Mouse (Mus musculus): ENCODE measurements around the gene Add3. TPM values are rescaled to one million over a fixed set of nuclear protein-coding genes. Genes with fewer than 3 reads are reported as not detected.

Gene Add3
- polyA plus RNA-seq, 1 experiment from 2014 or later: 100 TPM

- WGBS: 83% methylated on average over 23 of the region's 23 CpGs
- no peaks in the 10 kb centered on the region for H3K27me3 ChIP-seq (replicated peaks; ENCODE audit: insufficient read depth, low read length)
- H3K9ac ChIP-seq (replicated peaks; ENCODE audit: low read depth): no peak overlapping the region
- DNase-seq (ENCODE audit: low spot score): no peak
- no peak for TF ChIP-seq EP300 (IDR thresholded peaks at IDR 0.05)
- H3K4me2 ChIP-seq (replicated peaks; ENCODE audit: low read depth, low read length): no peak overlapping the region
- H3K9me3 ChIP-seq (ENCODE audit: low read length): no peaks in the 10 kb centered on the region
- H3K27ac ChIP-seq (ENCODE audit: low read length): no peak overlapping the region; the same call in 1 of the 2 replicates
- H3K36me3 ChIP-seq (ENCODE audit: insufficient read depth, low read length): no peaks in the 10 kb centered on the region
- 0 out of 2 replicates have a peak, but pooled peaks have one; percentile 24 for ATAC-seq
- no peaks in the 10 kb centered on the region for H3K4me1 ChIP-seq (ENCODE audit: insufficient read depth, low read depth, low read length)
- no peak overlapping the region for H3K4me3 ChIP-seq (ENCODE audit: low read depth, low read length)
Observed at GRCm38 (mm10) chr19:53273781-53274428, 133.7 kb downstream of the Add3 start.

- DNase-seq (ENCODE audit: low spot score) (no peak), ATAC-seq (no peak)
- Histone ChIP-seq H3K4me3 (ENCODE audit: low read depth, low read length) (no peak overlapping the region), H3K27me3 (replicated peaks; ENCODE audit: insufficient read depth, low read length) (no peaks in the 10 kb centered on the region), H3K9me3 (ENCODE audit: low read length) (no peaks in the 10 kb centered on the region), H3K4me1 (ENCODE audit: insufficient read depth, low read depth, low read length) (no peaks in the 10 kb centered on the region), H3K27ac (ENCODE audit: low read length) (no peak overlapping the region), H3K36me3 (ENCODE audit: insufficient read depth, low read length) (no peaks in the 10 kb centered on the region), H3K4me2 (replicated peaks; ENCODE audit: low read depth, low read length) (no peak overlapping the region), H3K9ac (replicated peaks; ENCODE audit: low read depth) (no peak overlapping the region)
- TF ChIP-seq EP300 (IDR thresholded peaks at IDR 0.05) (no peak), CTCF (IDR thresholded peaks at IDR 0.05) (no peak)
- WGBS: 34% methylated on average over 3 of the region's 3 CpGs
Observed at GRCm38 (mm10) chr19:53275204-53275603, 135.0 kb downstream of the Add3 start.

GRCm38 (mm10) chr19:53276902-53277707 is 136.9 kb downstream of the Add3 start:
- 38% methylated on average over 19 of the region's 19 CpGs for WGBS

GRCm38 (mm10) chr19:53278491-53279415 is 138.5 kb downstream of the Add3 start:
- H3K4me1 ChIP-seq (ENCODE audit: insufficient read depth, low read depth, low read length): no peaks in the 10 kb centered on the region
- H3K9me3 ChIP-seq (ENCODE audit: low read length): no peaks in the 10 kb centered on the region
- H3K9ac ChIP-seq (replicated peaks; ENCODE audit: low read depth): no peak overlapping the region
- no peak overlapping the region for H3K4me3 ChIP-seq (ENCODE audit: low read depth, low read length)
- no peak overlapping the region for H3K4me2 ChIP-seq (replicated peaks; ENCODE audit: low read depth, low read length)
- no peak for DNase-seq (ENCODE audit: low spot score)
- H3K27me3 ChIP-seq (replicated peaks; ENCODE audit: insufficient read depth, low read length): no peaks in the 10 kb centered on the region
- 61% methylated on average over 19 of the region's 19 CpGs for WGBS
- ATAC-seq: no peak
- no peaks in the 10 kb centered on the region for H3K36me3 ChIP-seq (ENCODE audit: insufficient read depth, low read length)
- no peak for TF ChIP-seq EP300 (IDR thresholded peaks at IDR 0.05)
- TF ChIP-seq CTCF (IDR thresholded peaks at IDR 0.05): no peak
- no peak overlapping the region for H3K27ac ChIP-seq (ENCODE audit: low read length)

More at GRCm38 (mm10) chr19:53276902-53277707, 136.9 kb downstream of the Add3 start:
- Histone ChIP-seq H3K4me2 (replicated peaks; ENCODE audit: low read depth, low read length) (peak overlapping the region; percentile 42), H3K27me3 (replicated peaks; ENCODE audit: insufficient read depth, low read length) (no peaks in the 10 kb centered on the region), H3K4me3 (ENCODE audit: low read depth, low read length) (no peak overlapping the region; the same call in 1 of the 2 replicates), H3K9ac (replicated peaks; ENCODE audit: low read depth) (no peak overlapping the region), H3K36me3 (ENCODE audit: insufficient read depth, low read length) (no peaks in the 10 kb centered on the region), H3K4me1 (ENCODE audit: insufficient read depth, low read depth, low read length) (no peaks in the 10 kb centered on the region), H3K9me3 (ENCODE audit: low read length) (no peaks in the 10 kb centered on the region), H3K27ac (ENCODE audit: low read length) (no peak overlapping the region)
- no peak for DNase-seq (ENCODE audit: low spot score)
- TF ChIP-seq EP300 (IDR thresholded peaks at IDR 0.05) (no peak), CTCF (IDR thresholded peaks at IDR 0.05) (no peak)
- ATAC-seq: peak; percentile 20

- WGBS: 80% methylated on average over 8 of the region's 8 CpGs
- TF ChIP-seq EP300 (IDR thresholded peaks at IDR 0.05): no peak
- TF ChIP-seq CTCF (IDR thresholded peaks at IDR 0.05): no peak
- H3K9me3 ChIP-seq (ENCODE audit: low read length): no peaks in the 10 kb centered on the region
- H3K4me3 ChIP-seq (ENCODE audit: low read depth, low read length): no peak overlapping the region
- H3K27ac ChIP-seq (ENCODE audit: low read length): no peak overlapping the region
- H3K27me3 ChIP-seq (replicated peaks; ENCODE audit: insufficient read depth, low read length): no peaks in the 10 kb centered on the region
- H3K36me3 ChIP-seq (ENCODE audit: insufficient read depth, low read length): no peaks in the 10 kb centered on the region
- no peak for DNase-seq (ENCODE audit: low spot score)
- no peak overlapping the region for H3K4me2 ChIP-seq (replicated peaks; ENCODE audit: low read depth, low read length)
- no peak overlapping the region for H3K9ac ChIP-seq (replicated peaks; ENCODE audit: low read depth)
- no peak for ATAC-seq
- H3K4me1 ChIP-seq (ENCODE audit: insufficient read depth, low read depth, low read length): no peaks in the 10 kb centered on the region; the same call in 1 of the 2 replicates
Observed at GRCm38 (mm10) chr19:53280254-53280653, 140.0 kb downstream of the Add3 start.

GRCm38 (mm10) chr19:53282571-53282970 is 142.3 kb downstream of the Add3 start:
- DNase-seq (ENCODE audit: low spot score): no peak
- H3K4me1 ChIP-seq (ENCODE audit: insufficient read depth, low read depth, low read length): no peaks in the 10 kb centered on the region; the same call in 1 of the 2 replicates
- TF ChIP-seq EP300 (IDR thresholded peaks at IDR 0.05): no peak
- TF ChIP-seq CTCF (IDR thresholded peaks at IDR 0.05): no peak
- no peaks in the 10 kb centered on the region for H3K9me3 ChIP-seq (ENCODE audit: low read length)
- no peaks in the 10 kb centered on the region for H3K27me3 ChIP-seq (replicated peaks; ENCODE audit: insufficient read depth, low read length)
- no peak overlapping the region for H3K4me2 ChIP-seq (replicated peaks; ENCODE audit: low read depth, low read length)
- WGBS: 59% methylated on average over 10 of the region's 10 CpGs
- no peak overlapping the region for H3K4me3 ChIP-seq (ENCODE audit: low read depth, low read length)
- no peak overlapping the region for H3K27ac ChIP-seq (ENCODE audit: low read length)
- no peak for ATAC-seq
- no peaks in the 10 kb centered on the region for H3K36me3 ChIP-seq (ENCODE audit: insufficient read depth, low read length)
- no peak overlapping the region for H3K9ac ChIP-seq (replicated peaks; ENCODE audit: low read depth)

Measured in lung, postnatal 0 days (tissue).